Mouse (Mus musculus) hindbrain, embryonic 10.5 days (tissue): ENCODE data around the gene Mgat5. TPM values are rescaled to one million over a fixed set of nuclear protein-coding genes. Genes with fewer than 3 reads are reported as not detected.

Experiments
- DNase-seq: peaks from one replicate; pipeline ENCODE4 v3.0.0-alpha.2; 2017; ENCODE audit warnings: low spot score
- H3K27ac ChIP-seq: fragments of 300-500 bp; sonication (generic); 2 replicates; pipeline ENCODE4 v1.5.1; 2016; ENCODE audit warnings: mild to moderate bottlenecking, moderate library complexity
- H3K27me3 ChIP-seq: fragments of 300-500 bp; sonication (generic); 2 replicates; pipeline ENCODE4 v1.6.1; 2016; ENCODE audit warnings: mild to moderate bottlenecking; ENCODE audit not compliant: poor library complexity, insufficient read depth, severe bottlenecking
- H3K36me3 ChIP-seq: fragments of 300-500 bp; sonication (generic); 2 replicates; pipeline ENCODE4 v1.6.1; 2016; ENCODE audit warnings: mild to moderate bottlenecking, moderate library complexity
- H3K4me1 ChIP-seq: fragments of 300-500 bp; sonication (generic); replicated peaks from 2 replicates; pipeline ENCODE4 v1.6.1; 2016; ENCODE audit warnings: mild to moderate bottlenecking
- H3K4me3 ChIP-seq: fragments of 300-500 bp; sonication (generic); 2 replicates; pipeline ENCODE4 v1.5.1; 2016; ENCODE audit warnings: mild to moderate bottlenecking, moderate library complexity
- H3K9me3 ChIP-seq: fragments of 300-500 bp; sonication (generic); 2 replicates; pipeline ENCODE4 v1.6.1; 2016; ENCODE audit warnings: mild to moderate bottlenecking, moderate library complexity
- WGBS: fragments of 180-500 bp; shearing (Covaris S2); methylation state at CpG from one replicate; pipeline ENCODE4 v1.1.7; 2016; 5-methylcytosine and 5-hydroxymethylcytosine counted together
- polyA plus RNA-seq: library from polyadenylated mRNA; unstranded; fragments of >200 nt; fragmentation: Nextera tagmentation; extraction: Ambion mirVana; gene quantifications from 2 replicates; pipeline ENCODE4 v1.2.1, GENCODE M21; 2016

The Mgat5 gene
- polyA plus RNA-seq, 1 experiment from 2014 or later = 7.0 TPM

GRCm38 (mm10) chr1:127316651-127317050 is 111.8 kb downstream of the Mgat5 start:
- H3K27me3 ChIP-seq = no peaks in the 10 kb centered on the region
- WGBS = 85% methylated on average over 6 of the region's 6 CpGs

GRCm38 (mm10) chr1:127317541-127317940 is 112.7 kb downstream of the Mgat5 start:
- no peak for DNase-seq
- WGBS = 79% methylated on average over 9 of the region's 9 CpGs

More at GRCm38 (mm10) chr1:127316651-127317050, 111.8 kb downstream of the Mgat5 start:
- Histone ChIP-seq H3K9me3 (no peaks in the 10 kb centered on the region), H3K27ac (no peak overlapping the region), H3K4me3 (no peak overlapping the region), H3K4me1 (peaks cover 35% of the 10 kb centered on the region), H3K36me3 (no peaks in the 10 kb centered on the region)
- DNase-seq = no peak

GRCm38 (mm10) chr1:127318486-127318885 is 113.7 kb downstream of the Mgat5 start:
- peaks cover 4% of the 10 kb centered on the region; the same call in 1 of the 2 replicates for H3K36me3 ChIP-seq
- WGBS = 83% methylated on average over 7 of the region's 7 CpGs
- DNase-seq = no peak
- H3K4me3 ChIP-seq = no peak overlapping the region
- H3K9me3 ChIP-seq = no peaks in the 10 kb centered on the region
- 0 out of 2 replicates have a peak overlapping the region, but pooled peaks have one; percentile 50 for H3K27ac ChIP-seq
- H3K27me3 ChIP-seq = no peaks in the 10 kb centered on the region
- peaks cover 30% of the 10 kb centered on the region for H3K4me1 ChIP-seq

More at GRCm38 (mm10) chr1:127317541-127317940, 112.7 kb downstream of the Mgat5 start:
- Histone ChIP-seq H3K27me3 (no peaks in the 10 kb centered on the region), H3K9me3 (no peaks in the 10 kb centered on the region), H3K4me1 (peaks cover 35% of the 10 kb centered on the region), H3K36me3 (no peaks in the 10 kb centered on the region), H3K4me3 (no peak overlapping the region), H3K27ac (0 out of 2 replicates have a peak overlapping the region, but pooled peaks have one; percentile 12)

GRCm38 (mm10) chr1:127319768-127320167 is 115.0 kb downstream of the Mgat5 start:
- Histone ChIP-seq H3K4me1 (peaks cover 17% of the 10 kb centered on the region), H3K36me3 (peaks cover 9% of the 10 kb centered on the region; the same call in 1 of the 2 replicates), H3K9me3 (no peaks in the 10 kb centered on the region), H3K27ac (no peak overlapping the region), H3K27me3 (no peaks in the 10 kb centered on the region), H3K4me3 (no peak overlapping the region)
- 88% methylated on average over 6 of the region's 6 CpGs for WGBS
- no peak for DNase-seq

GRCm38 (mm10) chr1:127320956-127321355 is 116.1 kb downstream of the Mgat5 start:
- H3K4me1 ChIP-seq = peaks cover 13% of the 10 kb centered on the region
- H3K9me3 ChIP-seq = no peaks in the 10 kb centered on the region
- DNase-seq = no peak
- no peaks in the 10 kb centered on the region for H3K27me3 ChIP-seq
- H3K4me3 ChIP-seq = no peak overlapping the region
- H3K36me3 ChIP-seq = peaks cover 9% of the 10 kb centered on the region; the same call in 1 of the 2 replicates
- no peak overlapping the region for H3K27ac ChIP-seq
- 87% methylated on average over 10 of the region's 10 CpGs for WGBS

- no peak for DNase-seq
- 87% methylated on average over 3 of the region's 3 CpGs for WGBS
Measured at GRCm38 (mm10) chr1:127321638-127322037, 116.8 kb downstream of the Mgat5 start.

GRCm38 (mm10) chr1:127322169-127322805 is 117.5 kb downstream of the Mgat5 start:
- H3K4me1 ChIP-seq = peaks cover 13% of the 10 kb centered on the region
- H3K9me3 ChIP-seq = no peaks in the 10 kb centered on the region
- H3K4me3 ChIP-seq = no peak overlapping the region
- no peak overlapping the region for H3K27ac ChIP-seq
- 80% methylated on average over 5 of the region's 5 CpGs for WGBS
- peaks cover 9% of the 10 kb centered on the region; the same call in 1 of the 2 replicates for H3K36me3 ChIP-seq
- no peaks in the 10 kb centered on the region for H3K27me3 ChIP-seq
- no peak for DNase-seq

More at GRCm38 (mm10) chr1:127321638-127322037, 116.8 kb downstream of the Mgat5 start:
- Histone ChIP-seq H3K27ac (no peak overlapping the region), H3K36me3 (peaks cover 9% of the 10 kb centered on the region; the same call in 1 of the 2 replicates), H3K4me1 (peaks cover 13% of the 10 kb centered on the region), H3K27me3 (no peaks in the 10 kb centered on the region), H3K9me3 (no peaks in the 10 kb centered on the region), H3K4me3 (no peak overlapping the region)

GRCm38 (mm10) chr1:127325601-127326198 is 120.9 kb downstream of the Mgat5 start:
- Histone ChIP-seq H3K36me3 (peaks cover 13% of the 10 kb centered on the region; the same call in 1 of the 2 replicates), H3K27me3 (no peaks in the 10 kb centered on the region), H3K4me3 (no peak overlapping the region), H3K9me3 (no peaks in the 10 kb centered on the region), H3K27ac (no peak overlapping the region), H3K4me1 (peaks cover 7% of the 10 kb centered on the region; the same call in 1 of the 2 replicates)
- 86% methylated on average over 8 of the region's 8 CpGs for WGBS
- no peak for DNase-seq

GRCm38 (mm10) chr1:127327773-127328172 is 123.0 kb downstream of the Mgat5 start:
- DNase-seq = no peak
- no peaks in the 10 kb centered on the region for H3K27me3 ChIP-seq
- WGBS = 79% methylated on average over 6 of the region's 6 CpGs

GRCm38 (mm10) chr1:127328354-127328875 is 123.6 kb downstream of the Mgat5 start:
- Histone ChIP-seq H3K4me1 (peaks cover 7% of the 10 kb centered on the region; the same call in 1 of the 2 replicates), H3K4me3 (no peak overlapping the region), H3K36me3 (peaks cover 10% of the 10 kb centered on the region; the same call in 1 of the 2 replicates), H3K27ac (no peak overlapping the region), H3K9me3 (no peaks in the 10 kb centered on the region), H3K27me3 (no peaks in the 10 kb centered on the region)
- 38% methylated on average over 5 of the region's 5 CpGs for WGBS
- no peak for DNase-seq

More at GRCm38 (mm10) chr1:127327773-127328172, 123.0 kb downstream of the Mgat5 start:
- Histone ChIP-seq H3K4me3 (no peak overlapping the region), H3K27ac (no peak overlapping the region), H3K4me1 (peaks cover 7% of the 10 kb centered on the region; the same call in 1 of the 2 replicates), H3K9me3 (no peaks in the 10 kb centered on the region), H3K36me3 (peaks cover 13% of the 10 kb centered on the region; the same call in 1 of the 2 replicates)

GRCm38 (mm10) chr1:127329810-127330209 is 125.0 kb downstream of the Mgat5 start:
- H3K36me3 ChIP-seq = peaks cover 3% of the 10 kb centered on the region; the same call in 1 of the 2 replicates
- DNase-seq = no peak
- H3K27me3 ChIP-seq = no peaks in the 10 kb centered on the region
- H3K27ac ChIP-seq = no peak overlapping the region
- H3K4me1 ChIP-seq = peaks cover 7% of the 10 kb centered on the region; the same call in 1 of the 2 replicates
- no peak overlapping the region for H3K4me3 ChIP-seq
- WGBS = 81% methylated on average over 6 of the region's 6 CpGs
- no peaks in the 10 kb centered on the region for H3K9me3 ChIP-seq

- Histone ChIP-seq H3K36me3 (no peaks in the 10 kb centered on the region), H3K4me3 (no peak overlapping the region), H3K27ac (no peak overlapping the region), H3K9me3 (no peaks in the 10 kb centered on the region), H3K4me1 (0 out of 2 replicates have a peak, but pooled peaks cover 3% of the 10 kb centered on the region), H3K27me3 (no peaks in the 10 kb centered on the region)
- no peak for DNase-seq
- 90% methylated on average over 10 of the region's 10 CpGs for WGBS
Measured at GRCm38 (mm10) chr1:127337740-127338139, 132.9 kb downstream of the Mgat5 start.
